Mouse (Mus musculus): ENCODE measurements at regions not wholly inside any gene's neighbourhood (a gene's known extent, or its start where the extent isn't known, plus 50 kb on each side); places are given as distances from the start of the nearest gene placed in this dataset.

- intact Hi-C loops (cut with DNase I): loop anchor here (10.0 kb wide), 1 partner anchor 287 kb away; no protein-coding TSS in a partner anchor
- no peak for DNase-seq (ENCODE audit: low spot score in 2 of 2)
These were observed 51.2 kb upstream of the Bmp4 start for GRCm38 (mm10) chr14:46441696-46442095.

Measured in left cerebral cortex, postnatal 25 days (tissue).